Mouse (Mus musculus) CD4-positive, CD25-positive, alpha-beta regulatory T cell, adult 2 months (primary cell): ENCODE results near the gene Gm4792.

ENCODE experiments used
- DNase-seq: peaks from one replicate; pipeline ENCODE4 v3.0.0-alpha.2; 2012; ENCODE audit warnings: low read depth, low spot score

Gene Gm4792

DNA sequence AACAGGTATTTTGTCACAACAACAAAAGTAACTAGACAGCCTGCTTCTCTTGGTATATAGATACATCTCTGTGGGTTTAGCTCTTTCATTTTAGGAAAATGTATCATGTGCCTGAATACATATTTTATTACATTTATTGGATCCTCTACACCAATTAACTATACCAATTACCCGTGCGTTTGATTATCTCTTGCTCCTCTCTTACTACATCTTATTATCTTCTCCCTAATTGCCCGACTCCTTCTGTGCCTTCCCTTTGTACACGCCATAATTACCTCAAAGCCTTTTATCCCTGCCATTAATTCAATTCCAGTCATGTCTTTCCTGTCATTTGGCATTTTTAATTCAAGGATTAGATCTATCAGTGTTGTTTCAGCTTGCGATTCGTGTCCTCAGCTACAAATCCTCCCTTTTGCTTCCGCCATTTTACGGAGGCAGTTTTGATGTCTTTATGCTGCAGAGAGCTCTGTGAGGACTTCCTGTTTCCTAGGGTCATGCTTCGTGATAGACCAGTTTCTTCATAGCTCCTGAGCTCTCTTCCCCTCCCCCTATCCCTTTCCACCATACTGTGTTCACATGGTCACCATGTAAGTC lies 5.7 kb upstream of the Gm4792 start:
- DNase-seq, result no peak

DNA sequence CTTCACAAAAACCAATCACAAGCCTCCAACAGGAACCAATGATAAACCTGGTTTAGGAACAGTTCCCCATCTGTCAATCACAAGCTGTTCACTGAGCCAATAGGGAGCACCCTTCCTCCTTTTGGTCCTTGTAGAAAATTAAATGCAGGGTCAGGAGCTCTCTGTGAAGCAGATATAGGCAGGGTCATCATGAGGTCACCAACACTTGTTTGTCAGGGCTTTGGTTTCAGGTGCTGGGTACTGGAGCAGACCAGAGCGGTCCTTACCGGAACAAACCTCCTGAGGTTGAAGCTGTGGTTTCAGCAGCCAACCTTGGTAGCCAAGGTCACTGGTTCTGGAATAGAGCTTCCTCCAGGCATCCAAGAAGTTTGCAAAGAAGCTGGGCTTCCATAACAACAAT lies 798 bp upstream of the Gm4792 start:
- DNase-seq, result no peak

DNA sequence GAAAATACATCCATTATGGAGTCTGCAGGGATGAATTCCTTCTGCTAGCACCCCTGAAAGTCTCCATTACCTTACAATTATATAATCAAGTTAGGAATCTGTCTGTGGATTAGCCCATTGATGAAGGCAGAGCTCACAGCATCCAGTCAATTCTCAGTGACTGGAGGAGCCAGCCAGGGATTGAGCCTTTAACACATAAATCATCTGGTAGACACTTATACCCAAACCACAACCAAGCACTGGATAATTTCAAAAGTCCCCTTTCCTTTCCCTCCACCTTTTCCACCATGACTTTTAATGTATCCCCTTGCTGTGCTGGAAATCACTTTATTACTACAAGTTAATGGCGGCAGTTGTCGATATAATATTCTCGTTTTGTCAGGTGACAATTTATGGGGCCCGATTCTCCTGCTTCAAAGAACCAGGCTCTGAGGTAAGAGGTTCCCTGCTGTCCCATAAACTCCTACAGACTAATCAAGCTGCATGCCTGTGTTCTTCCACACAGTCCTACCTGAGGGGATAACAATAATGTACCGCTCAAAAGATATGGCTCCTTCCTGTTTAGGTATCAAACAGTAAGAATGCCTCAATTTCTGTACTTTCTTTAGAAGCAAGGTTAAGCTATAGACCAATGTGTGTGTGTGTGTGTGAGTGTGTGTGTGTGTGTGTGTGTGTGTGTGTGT lies 2.4 kb downstream of the Gm4792 start:
- DNase-seq, result no peak

DNA sequence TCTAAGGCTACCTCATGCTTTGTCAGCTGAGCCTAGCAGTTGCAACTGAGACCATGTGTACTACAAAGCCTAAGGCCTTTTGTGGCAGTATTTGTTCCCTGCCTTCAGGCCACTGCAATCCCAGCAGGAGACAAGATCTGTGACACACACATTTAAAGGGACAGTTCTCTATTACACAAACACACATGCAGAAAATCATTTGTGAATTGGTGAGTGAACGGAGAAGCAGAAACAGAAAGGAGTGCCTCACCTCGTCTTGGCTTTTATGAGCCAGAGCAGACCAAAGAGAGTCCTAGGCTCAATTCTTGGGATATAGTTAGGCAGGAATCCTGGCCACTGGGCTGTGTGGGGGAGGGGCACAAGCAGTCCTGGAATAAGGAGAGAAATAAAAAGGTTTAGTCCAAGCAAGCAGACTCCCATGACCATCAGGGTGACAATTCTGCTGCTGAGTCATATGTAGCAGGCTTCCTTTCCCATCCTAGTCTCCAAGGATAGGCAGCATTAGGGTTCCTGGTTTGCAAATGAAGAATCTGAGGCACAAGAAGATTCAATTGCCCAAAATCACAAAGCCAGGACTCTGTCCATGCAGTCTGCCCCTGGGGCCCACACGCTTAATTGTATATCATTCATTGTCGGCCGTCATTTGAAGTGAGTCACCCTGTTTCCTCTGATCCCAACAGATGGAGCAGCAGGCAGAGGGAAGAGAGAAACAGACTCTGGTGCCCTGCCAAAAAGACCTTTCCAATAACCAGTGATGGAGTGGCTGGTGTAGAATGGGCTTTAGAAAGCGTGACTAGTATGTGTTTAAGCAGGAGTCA lies 3.4 kb downstream of the Gm4792 start:
- DNase-seq, result no peak

DNA sequence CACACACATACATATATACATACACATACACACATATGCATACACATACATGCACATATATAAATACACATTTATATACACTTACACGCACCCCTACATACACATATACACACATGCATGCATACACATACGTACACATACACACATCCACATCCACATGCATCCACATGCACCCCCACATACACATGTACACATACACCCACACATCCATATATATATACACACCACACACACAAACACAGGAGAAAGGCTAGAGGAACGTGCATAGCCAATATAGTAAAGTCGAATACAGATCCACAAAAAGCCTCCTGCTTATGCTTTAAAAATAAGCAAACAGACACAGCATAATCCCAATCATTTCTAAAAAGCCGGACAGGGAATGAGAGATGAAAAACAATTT lies 4.1 kb downstream of the Gm4792 start:
- DNase-seq, result no peak

DNA sequence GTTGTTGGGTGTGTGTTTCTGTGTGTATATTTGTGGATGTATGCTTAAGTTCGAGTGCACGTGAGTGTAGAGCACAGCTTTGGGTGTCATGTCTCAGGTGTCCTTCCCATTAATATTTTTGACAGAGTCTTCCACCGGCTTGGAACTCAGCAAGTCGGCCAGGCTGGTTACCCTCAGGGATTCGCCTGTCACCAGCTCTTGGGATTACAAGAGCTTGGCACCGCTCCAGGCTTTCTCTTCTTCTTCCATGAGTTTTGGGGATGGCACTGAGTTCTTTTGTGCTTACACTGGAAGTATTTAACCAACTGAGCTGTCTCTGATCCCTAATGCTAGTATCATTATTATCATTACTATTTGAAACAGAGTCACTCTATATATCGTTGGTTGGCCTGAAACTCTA lies 15.7 kb downstream of the Gm4792 start:
- no peak for DNase-seq

DNA sequence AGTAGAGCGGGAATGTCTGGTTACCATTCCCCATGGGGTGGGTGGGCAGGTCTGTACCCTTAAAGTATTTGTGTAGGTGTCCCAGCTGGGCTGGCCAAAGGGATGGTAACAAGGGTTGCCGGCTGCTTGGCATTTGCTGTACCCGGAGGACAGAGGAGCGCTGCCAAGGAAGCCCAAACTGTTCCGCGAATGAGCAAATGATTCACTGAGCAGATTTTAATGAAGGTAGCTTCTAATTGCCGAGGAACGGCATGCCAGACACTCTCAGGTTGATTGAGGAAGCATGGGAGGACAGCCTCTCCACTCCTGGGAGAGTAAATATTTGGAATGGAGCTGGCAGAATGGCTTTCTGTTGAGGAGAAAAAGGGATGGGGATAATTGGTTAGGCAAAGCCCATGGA lies 16.3 kb downstream of the Gm4792 start:
- DNase-seq, result no peak

DNA sequence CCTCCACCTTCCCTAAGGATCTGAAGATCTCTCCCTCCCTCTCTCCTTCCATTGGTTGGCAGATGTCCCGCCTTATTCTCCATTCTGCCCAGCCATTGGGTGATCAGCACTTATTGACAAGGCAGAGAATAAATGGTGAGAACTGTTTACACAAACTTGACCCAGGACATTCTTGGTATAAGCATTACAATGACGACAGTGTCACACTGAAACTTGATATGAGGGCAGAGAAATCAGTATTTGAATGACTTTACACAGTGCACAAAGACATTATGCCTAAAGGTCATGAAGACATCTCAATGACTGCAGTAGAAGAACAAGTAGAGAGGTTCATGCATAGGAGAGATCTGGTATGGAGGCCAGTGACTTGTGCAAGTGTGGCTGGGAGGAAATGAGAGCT lies 22.0 kb downstream of the Gm4792 start:
- no peak for DNase-seq

DNA sequence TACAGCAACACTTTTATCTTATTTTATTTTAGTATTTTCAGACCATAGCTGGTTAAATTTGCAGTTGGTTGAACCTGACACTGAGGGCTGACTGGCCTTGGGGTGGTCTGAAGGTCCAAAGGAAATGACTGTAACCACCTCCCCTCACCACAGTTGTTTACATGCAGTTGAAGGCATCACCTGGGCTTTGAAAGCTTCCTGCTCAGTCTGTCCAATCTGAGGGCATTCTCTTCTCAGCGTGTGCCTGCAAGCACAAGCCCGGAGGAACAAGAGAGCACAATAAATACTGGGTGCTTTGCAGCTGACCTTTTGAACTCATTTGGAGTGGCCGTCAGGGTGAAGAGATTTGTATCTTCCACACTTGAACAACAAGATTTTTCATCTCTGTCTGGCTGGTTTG lies 23.2 kb downstream of the Gm4792 start:
- DNase-seq, result no peak

DNA sequence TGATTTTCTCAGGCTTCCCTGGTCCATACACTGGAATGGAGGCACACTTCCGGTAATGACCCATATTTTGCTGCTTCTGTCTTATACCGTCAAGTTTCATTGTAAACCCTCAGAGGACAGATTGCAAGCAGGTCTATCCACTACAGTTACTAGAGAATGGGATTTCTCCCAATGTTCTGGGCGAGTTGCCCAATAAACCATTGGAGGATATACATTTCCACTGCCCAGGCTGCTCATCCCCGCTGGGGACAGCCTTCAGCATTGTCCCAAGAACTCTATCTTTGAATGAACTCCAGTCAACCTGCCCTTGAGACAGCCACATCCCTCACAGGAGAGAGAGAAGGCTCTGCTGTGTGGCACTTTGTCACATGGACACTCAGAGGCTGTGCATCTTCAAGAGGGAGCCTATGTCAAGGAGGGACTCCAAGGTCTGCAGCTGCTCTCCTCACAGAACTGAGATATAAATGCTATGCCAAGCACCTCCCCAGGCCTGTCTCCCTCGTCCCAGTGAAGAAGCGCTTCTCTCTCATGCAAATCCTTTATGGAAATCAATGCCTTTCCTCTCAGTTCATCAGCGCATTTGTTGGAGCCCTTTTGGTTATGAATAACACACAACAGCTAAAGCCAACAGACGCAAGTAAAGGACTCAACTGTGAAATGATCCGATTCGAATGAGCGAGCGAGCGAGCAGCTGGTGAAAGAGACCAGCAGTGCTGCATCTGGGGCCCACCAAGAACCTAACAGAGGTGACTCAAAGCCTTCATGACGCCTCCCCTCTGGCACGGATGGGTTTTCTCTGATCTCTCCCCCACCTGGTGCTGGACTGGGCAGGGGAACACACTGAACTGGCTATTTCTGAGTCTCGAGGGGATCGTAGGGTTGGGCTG lies 32.6 kb downstream of the Gm4792 start:
- DNase-seq, result no peak

DNA sequence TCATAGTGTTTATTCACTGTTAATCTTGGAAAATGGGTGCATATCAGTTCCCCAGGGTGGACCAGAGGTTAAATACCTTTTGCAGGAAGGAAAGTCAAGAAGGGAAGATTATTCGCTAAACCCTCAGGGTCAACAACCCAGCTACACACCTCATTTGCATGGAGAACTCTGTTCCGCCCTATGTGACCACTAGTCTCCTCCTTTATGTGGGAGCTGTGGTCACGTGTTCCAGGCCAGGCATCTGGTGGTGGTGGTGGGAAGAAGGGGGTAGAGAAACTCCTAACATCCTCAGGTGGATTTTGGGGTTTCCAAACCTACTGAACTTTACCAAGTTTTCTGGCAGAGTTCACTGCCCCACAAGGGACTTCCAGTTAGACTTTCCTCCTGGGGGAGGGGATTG lies 35.3 kb downstream of the Gm4792 start:
- no peak for DNase-seq

DNA sequence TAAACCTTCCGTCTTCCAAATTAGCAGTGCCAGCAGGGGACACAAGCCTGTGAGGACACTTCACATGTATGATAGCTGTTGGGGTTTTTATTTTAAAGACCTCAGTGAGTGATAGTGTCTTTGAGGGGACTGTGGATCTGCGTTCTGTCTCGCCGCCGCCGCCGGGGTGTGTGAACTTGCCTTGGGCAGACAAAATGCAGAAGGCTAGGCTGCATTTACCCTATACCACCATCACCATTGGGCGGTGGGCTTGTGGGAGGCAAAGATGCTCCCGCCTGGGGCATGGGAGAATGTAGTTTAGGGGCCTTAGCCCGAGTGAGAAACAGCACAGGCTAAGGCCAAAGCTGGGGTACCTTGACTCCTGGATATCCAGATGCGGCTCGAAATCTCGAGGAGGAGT lies 35.9 kb downstream of the Gm4792 start:
- DNase-seq, result no peak

DNA sequence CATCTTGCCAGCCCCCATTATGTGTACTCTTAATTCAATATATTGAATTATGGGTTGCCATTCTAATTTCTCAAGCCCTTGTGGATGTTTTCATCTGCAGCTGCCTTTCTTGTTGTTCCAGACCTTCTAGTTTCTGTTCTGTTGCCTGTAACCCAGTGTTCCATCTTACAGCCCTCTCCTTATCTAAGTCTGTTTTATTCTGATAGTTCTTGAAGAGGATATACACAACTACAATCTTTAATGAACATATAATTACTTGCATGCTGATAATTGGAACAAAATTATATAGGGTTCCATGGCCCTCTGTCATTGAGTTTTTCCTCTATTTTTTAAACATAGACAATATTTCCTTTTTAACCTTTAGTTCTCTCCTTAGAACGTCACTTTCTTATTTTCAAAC lies 38.0 kb downstream of the Gm4792 start:
- no peak for DNase-seq

DNA sequence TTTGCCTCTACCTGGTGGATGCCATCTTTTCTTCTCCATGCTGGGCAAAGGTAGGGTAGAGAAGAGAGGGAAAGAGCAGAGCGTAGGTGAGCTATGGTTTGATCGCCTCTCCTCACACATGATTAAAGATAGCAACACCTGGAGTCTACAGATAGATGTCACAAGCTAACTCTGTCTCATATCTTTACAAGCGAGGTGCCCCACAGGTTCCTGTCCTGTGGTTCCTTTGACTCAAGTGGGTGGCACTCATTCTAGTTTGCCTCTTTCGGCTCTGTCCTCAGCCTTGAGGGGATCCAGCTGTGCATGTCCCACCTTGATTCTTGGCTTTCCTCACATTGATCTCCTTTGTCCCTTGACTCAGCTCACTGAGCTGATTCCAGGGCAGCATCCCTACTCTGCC lies 42.0 kb downstream of the Gm4792 start:
- no peak for DNase-seq

DNA sequence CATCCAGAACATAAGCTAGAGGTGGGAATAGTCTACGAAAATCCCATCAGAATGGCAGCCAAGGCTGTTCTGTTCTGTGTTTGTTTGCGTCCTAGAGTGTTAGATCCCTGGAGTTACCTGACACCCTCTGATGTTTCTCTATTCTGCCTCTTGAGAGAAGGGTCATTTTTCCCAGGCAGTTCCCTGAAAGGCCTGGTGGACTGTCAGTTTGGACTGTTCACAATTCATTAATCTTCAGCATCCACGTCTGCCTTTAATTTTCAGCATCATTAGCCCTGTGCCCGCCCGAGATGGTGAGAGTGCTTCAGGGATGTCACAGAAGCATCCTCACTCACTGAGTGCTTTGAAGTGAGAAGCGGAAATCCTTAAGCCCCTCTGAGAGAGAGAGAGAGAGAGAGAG lies 42.8 kb downstream of the Gm4792 start:
- no peak for DNase-seq

DNA sequence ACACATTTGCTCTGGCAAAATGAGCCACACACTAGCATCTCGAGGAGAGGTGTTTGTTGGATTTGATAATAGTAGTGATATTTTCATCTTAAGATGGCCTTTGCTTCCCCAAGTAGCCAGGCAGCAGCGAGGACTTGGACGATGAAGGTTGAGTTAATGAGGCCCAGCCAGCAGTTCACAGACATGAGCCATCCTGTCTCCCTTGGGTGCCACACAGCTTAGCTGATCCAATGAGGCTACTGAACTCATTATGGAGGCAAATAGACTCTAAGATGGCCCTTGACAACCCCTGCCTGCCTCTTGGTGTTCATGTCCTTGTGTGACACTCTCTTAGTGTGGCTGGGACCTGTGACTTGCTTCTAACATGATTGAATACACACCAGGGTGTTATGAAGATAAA lies 43.7 kb downstream of the Gm4792 start:
- DNase-seq, result no peak

DNA sequence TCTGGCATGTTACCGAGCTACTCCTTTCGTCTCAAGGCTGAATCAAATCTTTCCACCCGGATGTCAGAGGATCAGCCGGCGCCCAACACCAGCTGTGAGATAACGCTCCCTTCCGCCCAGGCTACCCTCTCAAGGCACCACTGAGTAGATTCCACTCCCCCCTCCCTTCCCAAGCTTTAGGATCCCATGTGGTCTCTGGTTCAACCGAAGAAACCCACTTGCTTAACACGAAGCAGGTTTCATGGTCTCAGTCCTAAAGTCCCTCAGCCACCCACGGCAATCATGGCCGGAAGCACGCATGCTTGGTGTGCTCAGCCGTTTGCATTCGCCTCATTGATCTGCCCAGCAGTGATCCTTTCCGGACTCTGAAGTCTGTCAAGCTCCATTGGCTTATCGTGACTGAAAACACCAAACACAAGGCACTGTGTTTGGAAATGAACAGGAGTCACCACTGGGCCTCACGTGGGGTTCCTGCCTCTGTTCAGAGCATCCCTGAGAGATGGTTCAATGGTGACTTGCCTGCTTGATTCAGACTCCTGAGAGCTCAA lies 45.2 kb downstream of the Gm4792 start:
- DNase-seq, result no peak

DNA sequence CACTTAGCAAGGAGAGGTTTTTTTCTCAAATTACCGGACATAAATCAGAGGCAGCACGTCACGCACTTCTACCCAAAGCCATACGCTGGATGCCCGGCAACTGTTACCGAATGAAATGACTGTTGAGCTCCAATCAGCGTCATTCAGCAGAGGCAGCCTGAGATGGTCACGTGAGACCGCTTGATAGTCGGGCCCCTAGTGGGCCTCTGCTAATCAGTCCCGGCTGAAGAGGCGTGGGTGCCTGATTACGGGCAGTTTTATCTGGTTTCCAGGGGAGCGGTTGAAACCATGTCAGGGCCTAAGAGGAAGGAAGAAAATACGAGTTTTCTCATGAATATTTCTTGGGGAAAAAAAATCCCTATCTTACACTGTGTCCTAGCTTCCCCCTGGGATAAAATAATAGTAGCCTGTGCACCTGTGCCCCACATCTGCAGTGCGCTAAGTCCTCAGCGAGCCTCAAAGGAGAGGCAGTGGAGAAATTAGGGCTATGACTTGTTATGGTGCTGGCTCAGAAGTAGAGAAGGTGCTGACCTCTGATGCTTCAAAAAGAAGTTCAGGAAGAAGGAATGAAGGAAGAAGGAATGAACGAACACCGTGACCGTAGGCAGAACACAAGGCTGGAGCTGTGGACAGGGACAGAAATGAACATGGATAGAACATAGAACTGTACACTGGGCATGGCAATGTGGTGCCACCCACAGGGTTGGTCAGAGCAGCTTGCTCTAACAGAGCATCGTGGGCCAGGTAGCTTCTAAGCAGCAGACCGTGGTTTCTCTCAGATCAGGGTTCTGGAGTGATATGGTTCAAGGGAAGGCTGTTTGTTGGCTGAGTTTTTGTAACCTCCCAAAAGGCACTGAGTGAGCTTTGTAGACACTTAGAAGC lies 48.7 kb downstream of the Gm4792 start:
- no peak for DNase-seq

DNA sequence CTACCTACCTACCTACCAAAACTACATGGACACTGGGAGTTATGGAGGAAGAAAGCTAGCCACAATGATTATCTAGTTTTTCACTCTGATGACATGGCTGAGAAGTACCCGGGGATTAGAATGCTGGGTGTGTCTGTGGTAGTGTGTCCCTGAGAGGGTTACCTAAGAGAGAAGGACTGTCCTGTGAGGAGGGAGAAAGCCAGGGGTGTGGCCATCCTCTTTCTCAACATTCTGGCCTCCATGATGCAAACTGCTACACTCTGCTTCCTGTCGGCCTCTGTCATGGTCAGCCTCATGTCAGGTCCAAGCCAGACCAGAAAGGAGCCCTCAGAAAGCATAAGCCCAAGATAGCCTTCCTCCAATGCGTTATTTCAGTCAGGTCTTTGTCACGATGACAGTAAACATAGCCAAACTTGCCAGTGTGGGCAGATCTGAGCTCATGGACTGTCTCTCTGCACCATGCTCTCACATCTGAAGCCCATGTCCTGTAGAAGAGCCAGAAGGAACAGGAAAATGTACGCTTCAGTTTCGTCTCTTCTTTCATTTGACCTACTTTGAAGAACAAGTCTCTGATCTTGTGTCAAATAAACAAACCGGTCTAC lies 50.7 kb downstream of the Gm4792 start:
- DNase-seq, result peak; percentile 7
